Comparison of ENCODE assay signal across 16 mouse cellular contexts in the genomic region with DNA sequence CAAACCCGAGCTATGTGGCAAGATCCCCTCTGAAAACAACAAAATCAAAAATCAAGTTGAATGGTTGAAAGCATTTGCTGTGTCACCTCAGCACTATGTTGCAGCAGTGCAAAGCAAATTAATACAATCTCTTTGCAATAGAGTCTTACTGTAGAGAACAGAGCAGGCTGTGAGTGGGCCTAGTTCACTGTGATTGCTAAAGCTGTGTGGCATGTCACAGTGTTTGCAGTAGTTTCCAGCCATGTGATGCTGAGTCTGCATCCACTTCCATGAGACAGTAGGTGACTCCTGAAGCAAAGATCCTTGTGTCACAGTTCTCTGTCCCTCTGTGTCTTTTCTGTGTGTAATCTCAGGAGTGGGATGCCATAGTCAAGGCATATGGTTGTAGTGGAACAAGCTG.
DNase-seq lines count a peak whose midpoint lies in the region; ATAC-seq and TF ChIP-seq lines count a peak whose summit lies in the region.
"Had no signal": no experiment of that assay in that cellular context is flagged by ENCODE, and none has a peak within 500 bp of the region (broad histone marks: within the 10 kb centered on the region; RNA-seq: fewer than 3 reads in every experiment).

No protein-coding gene starts in this region.

- 74% methylated on average over 1 of the region's 1 CpGs for WGBS in heart, embryonic 12.5 days

- ATAC-seq in heart, embryonic 12.5 days (ENCODE audit: insufficient number of reproducible peaks, low FRiP score): no peak
- no peak for ATAC-seq in CD4-positive, CD25-positive, alpha-beta regulatory T cell, adult 4 months
- ATAC-seq: intestine, embryonic 15.5 days had no signal

- no peak for TF ChIP-seq CTCF in bone marrow macrophage, adult 2 months (IDR thresholded peaks at IDR 0.05; ENCODE audit: low read depth, low read length)

- H3K4me1 ChIP-seq in heart, embryonic 12.5 days (replicated peaks): peaks cover 28% of the 10 kb centered on the region
- peaks cover 81% of the 10 kb centered on the region for H3K4me1 ChIP-seq in bone marrow macrophage, adult 2 months (ENCODE audit: control insufficient read depth, insufficient read depth, low read length)
- H3K4me1 ChIP-seq: intestine, embryonic 15.5 days had no signal

- no peaks in the 10 kb centered on the region for H3K27me3 ChIP-seq in heart, embryonic 12.5 days (replicated peaks)
- H3K27me3 ChIP-seq: hindbrain, embryonic 15.5 days; intestine, embryonic 15.5 days; liver, embryonic 15.5 days had no signal

- no peak overlapping the region for H3K9ac ChIP-seq in heart, embryonic 12.5 days
- H3K9ac ChIP-seq: hindbrain, embryonic 15.5 days; intestine, embryonic 15.5 days; liver, embryonic 15.5 days had no signal

- H3K36me3 ChIP-seq in heart, embryonic 12.5 days: 0 out of 2 replicates have a peak, but pooled peaks cover 6% of the 10 kb centered on the region
- H3K36me3 ChIP-seq: embryonic facial prominence, embryonic 10.5 days; hindbrain, embryonic 15.5 days; intestine, embryonic 15.5 days; liver, embryonic 15.5 days had no signal

- H3K9me3 ChIP-seq in heart, embryonic 12.5 days (replicated peaks): no peaks in the 10 kb centered on the region
- H3K9me3 ChIP-seq: embryonic facial prominence, embryonic 10.5 days; hindbrain, embryonic 15.5 days; intestine, embryonic 15.5 days; liver, embryonic 15.5 days had no signal

- H3K27ac ChIP-seq in heart, embryonic 12.5 days (ENCODE audit: poor library complexity, severe bottlenecking): peak overlapping the region; percentile 97
- peak overlapping the region; percentile 86 for H3K27ac ChIP-seq in bone marrow macrophage, adult 2 months (ENCODE audit: insufficient read depth, low read depth, low read length)
- H3K27ac ChIP-seq: embryonic facial prominence, embryonic 10.5 days; hindbrain, embryonic 15.5 days; intestine, embryonic 15.5 days; liver, embryonic 15.5 days; stomach, postnatal 0 days had no signal

- intact Hi-C loops in heart, postnatal 36 days (cut with DNase I): no loop called here

- DNase-seq in heart, postnatal 36 days: no peak
- peak; percentile 50 to 76 for DNase-seq in layer of hippocampus, adult 18-20 months (ENCODE audit: low spot score in 2 of 2)
- DNase-seq in layer of hippocampus, postnatal 25 days (ENCODE audit: extremely low spot score in 1 of 2, low spot score in 1 of 2): no peak
- peak; percentile 82 for DNase-seq in layer of hippocampus, adult 9-11 months
- DNase-seq in urinary bladder, postnatal 36 days (ENCODE audit: low spot score in 2 of 2): no peak
- DNase-seq: cerebellum, adult 8-10 months; gastrocnemius, postnatal 10 days; right cerebral cortex, postnatal 4 days had no signal

- no peak for TF ChIP-seq POLR2A in bone marrow macrophage, adult 2 months (IDR thresholded peaks at IDR 0.05; ENCODE audit: borderline replicate concordance, low read depth, low read length)

- H3K4me3 ChIP-seq in heart, embryonic 12.5 days: no peak overlapping the region
- H3K4me3 ChIP-seq in bone marrow macrophage, adult 2 months (ENCODE audit: insufficient read depth, low read length): no peak overlapping the region
- H3K4me3 ChIP-seq: embryonic facial prominence, embryonic 10.5 days; hindbrain, embryonic 15.5 days; intestine, embryonic 15.5 days; liver, embryonic 15.5 days had no signal

- H3K4me2 ChIP-seq in heart, embryonic 12.5 days: no peak overlapping the region
- H3K4me2 ChIP-seq: hindbrain, embryonic 15.5 days; intestine, embryonic 15.5 days; liver, embryonic 15.5 days had no signal

Comparison
In these comparisons a context has a peak if more than half of its experiments do, and no peak if none do; other contexts are left out.
1. DNase-seq: peak in layer of hippocampus, adult 18-20 months (2 of 2) and layer of hippocampus, adult 9-11 months (single experiment); none in heart, postnatal 36 days (0 of 2), layer of hippocampus, postnatal 25 days (0 of 2) and urinary bladder, postnatal 36 days (0 of 2).